Mouse (Mus musculus): ENCODE measurements around the gene Trim41. TPM values are rescaled to one million over a fixed set of nuclear protein-coding genes. Genes with fewer than 3 reads are reported as not detected.
"Not testable (repeated sequence)": the region's sequence is repeated elsewhere in the genome, so short reads cannot be mapped to it uniquely, and the experiment has no call there.

Gene Trim41
- polyA plus RNA-seq, 1 experiment from 2014 or later = 6.2 TPM

DNA sequence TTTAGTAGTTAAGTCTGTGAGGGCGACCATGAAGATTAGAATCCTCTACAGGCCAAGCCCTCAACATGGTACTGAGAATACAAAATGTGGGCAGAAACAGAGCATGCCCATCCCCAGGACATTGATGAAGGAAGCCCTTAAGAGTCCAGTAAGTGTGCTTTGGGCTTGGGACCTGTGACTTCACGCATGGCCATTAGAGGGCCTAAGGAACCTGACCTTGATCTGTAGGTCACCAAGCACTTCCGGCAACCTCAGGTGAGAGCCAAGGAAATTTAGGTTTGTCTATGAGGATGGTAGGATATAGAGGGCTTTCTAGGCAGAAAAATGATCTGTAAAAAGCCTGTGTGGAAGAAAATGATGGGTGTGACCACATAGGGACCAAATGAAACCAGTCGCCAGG, 20.9 kb downstream of the Trim41 start:
- Histone ChIP-seq H3K9ac (replicated peaks) (no peak overlapping the region), H3K4me1 (peaks cover 15% of the 10 kb centered on the region), H3K9me3 (no peaks in the 10 kb centered on the region), H3K27ac (replicated peaks) (no peak overlapping the region), H3K36me3 (no peaks in the 10 kb centered on the region), H3K4me2 (replicated peaks) (no peak overlapping the region), H3K4me3 (no peak overlapping the region), H3K27me3 (no peaks in the 10 kb centered on the region)
- WGBS = 78% methylated on average over 4 of the region's 4 CpGs
- ATAC-seq (ENCODE audit: low FRiP score, low read depth) = no peak

DNA sequence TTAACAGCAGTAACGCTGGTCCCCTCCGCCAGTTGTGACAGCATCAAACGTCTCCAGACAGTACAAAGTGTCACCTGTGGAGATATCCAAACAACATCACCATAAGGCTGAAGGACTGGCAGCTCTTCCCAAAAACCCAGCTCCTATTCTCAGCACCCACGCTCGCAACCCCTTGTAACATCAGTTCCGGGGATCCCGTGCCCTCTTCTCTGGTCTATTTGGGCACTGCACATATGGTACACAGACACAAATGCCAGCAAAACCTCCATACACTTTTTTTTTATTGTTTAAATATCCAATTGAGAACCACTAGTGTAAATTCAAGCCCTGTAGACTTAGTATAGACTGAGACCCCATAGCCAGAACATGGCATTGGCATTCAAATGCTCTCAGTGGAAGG, 21.9 kb downstream of the Trim41 start:
- Histone ChIP-seq H3K4me2 (replicated peaks) (no peak overlapping the region), H3K4me1 (peaks cover 12% of the 10 kb centered on the region), H3K36me3 (no peaks in the 10 kb centered on the region), H3K9ac (replicated peaks) (no peak overlapping the region), H3K27me3 (no peaks in the 10 kb centered on the region), H3K4me3 (no peak overlapping the region), H3K27ac (replicated peaks) (no peak overlapping the region), H3K9me3 (no peaks in the 10 kb centered on the region)
- 89% methylated on average over 7 of the region's 7 CpGs for WGBS
- no peak for ATAC-seq (ENCODE audit: low FRiP score, low read depth)

- no peak overlapping the region for H3K27ac ChIP-seq (replicated peaks)
- no peak overlapping the region for H3K4me2 ChIP-seq (replicated peaks)
- 99% methylated on average over 3 of the region's 3 CpGs for WGBS
- ATAC-seq (ENCODE audit: low FRiP score, low read depth) = no peak
- H3K9ac ChIP-seq (replicated peaks) = no peak overlapping the region
- H3K36me3 ChIP-seq = no peaks in the 10 kb centered on the region
- no peaks in the 10 kb centered on the region for H3K27me3 ChIP-seq
- H3K4me1 ChIP-seq = 0 out of 2 replicates have a peak, but pooled peaks cover 2% of the 10 kb centered on the region
- no peak overlapping the region for H3K4me3 ChIP-seq
- H3K9me3 ChIP-seq = no peaks in the 10 kb centered on the region
Measured at GRCm38 (mm10) chr11:48793184-48793583, 24.0 kb downstream of the Trim41 start.

GRCm38 (mm10) chr11:48791894-48792293, 25.3 kb downstream of the Trim41 start:
- H3K4me3 ChIP-seq; H3K4me1 ChIP-seq; H3K27me3 ChIP-seq; H3K4me2 ChIP-seq (replicated peaks); ATAC-seq (ENCODE audit: low FRiP score, low read depth); H3K27ac ChIP-seq (replicated peaks); H3K9me3 ChIP-seq; H3K36me3 ChIP-seq; H3K9ac ChIP-seq (replicated peaks): not testable (repeated sequence)
- 84% methylated on average over 9 of the region's 9 CpGs for WGBS

DNA sequence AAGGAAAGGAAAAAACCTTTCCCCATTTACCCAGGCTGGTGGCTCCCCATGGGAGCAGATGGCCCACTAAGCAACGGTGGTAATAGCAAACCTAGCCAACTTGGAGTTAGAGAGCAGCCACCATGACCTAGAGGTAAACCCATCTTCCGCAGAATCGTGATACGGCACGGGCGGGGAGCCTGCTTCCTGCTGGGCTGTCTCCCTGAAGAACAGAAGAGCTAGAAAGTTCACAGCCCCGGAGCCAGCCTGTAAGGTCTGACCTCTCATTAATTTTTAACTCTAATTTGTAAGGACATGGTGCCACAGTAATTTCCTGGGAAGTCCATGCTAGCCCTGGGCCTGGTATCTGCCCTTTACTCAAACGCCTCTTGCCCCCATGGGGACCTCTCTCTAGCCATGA, 26.2 kb downstream of the Trim41 start:
- no peaks in the 10 kb centered on the region for H3K4me1 ChIP-seq
- 57% methylated on average over 8 of the region's 8 CpGs for WGBS
- H3K9ac ChIP-seq (replicated peaks) = no peak overlapping the region
- ATAC-seq (ENCODE audit: low FRiP score, low read depth) = no peak
- H3K4me2 ChIP-seq (replicated peaks) = no peak overlapping the region
- no peaks in the 10 kb centered on the region for H3K9me3 ChIP-seq
- H3K36me3 ChIP-seq = no peaks in the 10 kb centered on the region
- H3K27me3 ChIP-seq = no peaks in the 10 kb centered on the region
- H3K4me3 ChIP-seq = no peak overlapping the region
- H3K27ac ChIP-seq (replicated peaks) = no peak overlapping the region

DNA sequence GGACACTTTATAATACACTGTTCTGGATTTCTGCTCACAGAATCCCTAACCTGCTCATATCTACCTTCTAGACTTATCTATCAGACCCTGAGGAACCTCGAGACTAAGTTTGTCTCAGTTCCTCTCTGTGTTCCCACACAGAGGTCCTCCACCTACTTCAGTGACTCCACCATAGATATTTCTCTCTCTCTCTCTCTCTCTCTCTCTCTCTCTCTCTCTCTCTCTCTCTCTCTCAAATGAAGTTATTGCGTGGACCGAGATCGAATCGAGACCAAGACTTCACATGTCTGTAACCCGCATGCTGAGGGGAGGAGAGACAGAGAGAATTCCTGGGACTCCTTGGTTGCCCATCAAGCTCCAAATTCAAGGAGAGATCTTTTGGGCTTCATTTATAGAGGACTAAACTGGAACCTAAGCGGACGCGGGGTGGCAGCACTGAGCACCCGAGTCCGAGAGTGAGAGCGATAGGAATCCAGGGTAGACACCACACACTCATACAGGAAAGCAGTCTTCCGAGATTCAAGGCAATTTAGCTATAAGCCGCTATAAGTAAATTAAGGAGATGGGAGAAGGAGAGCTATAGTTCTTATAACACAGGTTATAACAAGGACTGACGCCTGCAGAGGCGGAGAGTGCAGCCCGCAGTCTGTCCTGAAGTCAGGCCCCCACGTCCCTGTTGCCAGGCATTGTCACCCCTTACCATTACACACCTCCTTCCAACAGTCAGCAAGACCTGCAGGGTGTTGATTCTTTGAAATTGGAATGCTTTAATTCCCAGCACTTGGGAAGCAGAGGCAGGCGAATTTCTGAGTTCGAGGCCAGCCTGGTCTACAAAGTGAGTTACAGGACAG, 27.0 kb downstream of the Trim41 start:
- no peaks in the 10 kb centered on the region for H3K36me3 ChIP-seq
- H3K9me3 ChIP-seq = no peaks in the 10 kb centered on the region
- H3K9ac ChIP-seq (replicated peaks) = peak overlapping the region; percentile 31; the same call in 1 of the 2 replicates
- peak overlapping the region; percentile 47 for H3K4me2 ChIP-seq (replicated peaks)
- no peaks in the 10 kb centered on the region for H3K4me1 ChIP-seq
- H3K27me3 ChIP-seq = no peaks in the 10 kb centered on the region
- 19% methylated on average over 20 of the region's 20 CpGs for whole genome bisulfite sequencing
- H3K27ac ChIP-seq (replicated peaks) = no peak overlapping the region
- peak overlapping the region; percentile 25; the same call in 1 of the 2 replicates for H3K4me3 ChIP-seq
- ATAC-seq (ENCODE audit: low FRiP score, low read depth) = 0 out of 2 replicates have a peak, but pooled peaks have one; percentile 41

DNA sequence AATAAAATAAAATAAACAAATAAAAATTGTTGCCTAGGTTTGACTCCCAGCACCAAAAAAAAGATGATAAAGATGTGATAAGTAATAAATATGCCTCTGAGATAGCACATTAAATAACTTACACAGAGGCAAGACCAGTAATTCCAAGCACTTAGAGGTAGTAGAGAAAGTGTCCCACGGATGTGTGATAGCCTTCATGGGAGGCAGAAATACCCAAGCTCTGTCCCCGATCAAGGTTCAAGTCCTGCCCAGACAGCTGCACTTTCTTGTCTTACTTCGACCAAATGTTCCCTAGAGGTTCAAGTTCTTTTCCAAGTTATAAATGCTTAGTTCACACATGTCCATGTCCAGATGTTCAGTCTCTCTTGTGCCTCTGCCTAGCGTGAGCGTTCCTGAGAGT, 27.9 kb downstream of the Trim41 start:
- H3K4me3 ChIP-seq = no peak overlapping the region
- H3K27ac ChIP-seq (replicated peaks) = no peak overlapping the region
- H3K27me3 ChIP-seq = no peaks in the 10 kb centered on the region
- no peak overlapping the region for H3K4me2 ChIP-seq (replicated peaks)
- H3K9ac ChIP-seq (replicated peaks) = no peak overlapping the region
- 86% methylated on average over 5 of the region's 5 CpGs for WGBS
- H3K36me3 ChIP-seq = no peaks in the 10 kb centered on the region
- no peaks in the 10 kb centered on the region for H3K9me3 ChIP-seq
- no peak for ATAC-seq (ENCODE audit: low FRiP score, low read depth)
- H3K4me1 ChIP-seq = no peaks in the 10 kb centered on the region

GRCm38 (mm10) chr11:48788311-48789089, 28.7 kb downstream of the Trim41 start:
- no peaks in the 10 kb centered on the region for H3K27me3 ChIP-seq
- peak overlapping the region; percentile 43 for H3K4me3 ChIP-seq
- peak overlapping the region; percentile 55 for H3K4me2 ChIP-seq (replicated peaks)
- ATAC-seq (ENCODE audit: low FRiP score, low read depth) = peak; percentile 82
- peak overlapping the region; percentile 54; the same call in 1 of the 2 replicates for H3K9ac ChIP-seq (replicated peaks)
- no peaks in the 10 kb centered on the region for H3K4me1 ChIP-seq
- H3K27ac ChIP-seq (replicated peaks) = no peak overlapping the region
- no peaks in the 10 kb centered on the region for H3K9me3 ChIP-seq
- 10% methylated on average over 16 of the region's 16 CpGs for WGBS
- no peaks in the 10 kb centered on the region for H3K36me3 ChIP-seq

DNA sequence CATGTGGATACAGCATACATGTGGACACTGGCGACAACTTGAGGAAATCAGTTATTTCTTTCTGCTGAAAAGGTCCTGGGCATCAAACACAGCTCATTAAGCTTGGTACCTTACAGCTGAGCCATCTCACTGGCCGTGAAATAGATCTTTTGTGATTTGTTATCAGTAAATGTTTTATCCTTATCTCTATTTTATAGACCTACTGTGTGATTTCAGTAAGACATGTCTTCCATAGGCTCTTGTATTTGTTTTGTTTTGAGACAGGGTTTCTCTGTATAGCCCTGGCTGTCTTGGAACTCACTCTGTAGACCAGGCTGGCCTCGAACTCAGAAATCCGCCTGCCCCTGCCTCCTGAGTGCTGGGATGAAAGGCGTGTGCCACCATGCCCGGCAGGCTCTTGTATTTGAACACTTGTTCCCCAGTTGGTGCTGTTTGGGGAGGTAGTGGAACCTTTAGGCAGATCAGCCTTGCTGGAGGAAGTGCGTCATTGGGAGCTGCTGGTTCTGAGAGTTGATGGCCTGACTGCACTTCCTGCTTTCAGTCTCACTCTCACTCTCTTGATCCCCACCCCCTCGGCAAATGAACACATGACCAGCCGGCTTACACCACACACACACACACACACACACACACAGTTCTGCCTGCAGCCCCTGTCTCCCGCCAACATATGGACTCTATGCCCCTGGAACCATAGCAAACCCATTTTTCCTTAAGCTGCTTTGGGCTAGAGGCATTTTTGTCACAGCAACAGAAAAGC, 29.5 kb downstream of the Trim41 start:
- Histone ChIP-seq H3K27ac (replicated peaks) (no peak overlapping the region), H3K4me1 (no peaks in the 10 kb centered on the region), H3K4me2 (replicated peaks) (peak overlapping the region; percentile 55), H3K9me3 (no peaks in the 10 kb centered on the region), H3K9ac (replicated peaks) (no peak overlapping the region; the same call in 1 of the 2 replicates), H3K27me3 (no peaks in the 10 kb centered on the region), H3K4me3 (peak overlapping the region; percentile 43), H3K36me3 (no peaks in the 10 kb centered on the region)
- WGBS = 54% methylated on average over 10 of the region's 10 CpGs
- ATAC-seq (ENCODE audit: low FRiP score, low read depth) = peak; percentile 77

GRCm38 (mm10) chr11:48782243-48782642, 34.9 kb downstream of the Trim41 start:
- no peak overlapping the region for H3K27ac ChIP-seq (replicated peaks)
- H3K4me1 ChIP-seq = no peaks in the 10 kb centered on the region
- H3K27me3 ChIP-seq = no peaks in the 10 kb centered on the region
- H3K36me3 ChIP-seq = no peaks in the 10 kb centered on the region
- H3K9ac ChIP-seq (replicated peaks) = no peak overlapping the region
- H3K4me3 ChIP-seq = no peak overlapping the region
- H3K4me2 ChIP-seq (replicated peaks) = no peak overlapping the region
- no peak for ATAC-seq (ENCODE audit: low FRiP score, low read depth)
- no peaks in the 10 kb centered on the region for H3K9me3 ChIP-seq
- WGBS = 88% methylated on average over 4 of the region's 4 CpGs

GRCm38 (mm10) chr11:48779450-48779849, 37.7 kb downstream of the Trim41 start:
- peaks cover 2% of the 10 kb centered on the region; the same call in 1 of the 2 replicates for H3K4me1 ChIP-seq
- no peaks in the 10 kb centered on the region for H3K36me3 ChIP-seq
- H3K27ac ChIP-seq (replicated peaks) = no peak overlapping the region
- H3K4me3 ChIP-seq = no peak overlapping the region
- WGBS = 36% methylated on average over 7 of the region's 7 CpGs
- H3K9me3 ChIP-seq = no peaks in the 10 kb centered on the region
- no peak for ATAC-seq (ENCODE audit: low FRiP score, low read depth)
- no peaks in the 10 kb centered on the region for H3K27me3 ChIP-seq
- H3K4me2 ChIP-seq (replicated peaks) = no peak overlapping the region
- H3K9ac ChIP-seq (replicated peaks) = no peak overlapping the region
